Mouse (Mus musculus): ENCODE data around the gene Dnajc24.

GRCm38 (mm10) chr2:105985206-105985605, 18.1 kb downstream of the Dnajc24 start:
- no peak for TF ChIP-seq CTCF (IDR thresholded peaks at IDR 0.05; ENCODE audit: insufficient read depth, low read length)
- no peak for TF ChIP-seq POLR2A (IDR thresholded peaks at IDR 0.05; ENCODE audit: borderline replicate concordance, extremely low read depth, low read depth, low read length)
